Mouse (Mus musculus): ENCODE measurements at regions not wholly inside any gene's neighbourhood (a gene's known extent, or its start where the extent isn't known, plus 50 kb on each side); places are given as distances from the start of the nearest gene placed in this dataset.

GRCm38 (mm10) chr2:137643269-137644055 is 527.0 kb upstream of the Jag1 start:
- no peak for ATAC-seq (ENCODE audit: insufficient read depth)
- 28% methylated on average over 10 of the region's 10 CpGs for WGBS (ENCODE audit: insufficient replicate concordance)
- no peak overlapping the region for H3K9ac ChIP-seq
- no peaks in the 10 kb centered on the region for H3K36me3 ChIP-seq (replicated peaks)
- H3K4me1 ChIP-seq (replicated peaks), result no peaks in the 10 kb centered on the region
- no peak overlapping the region for H3K4me3 ChIP-seq (replicated peaks)
- H3K27me3 ChIP-seq, result no peaks in the 10 kb centered on the region
- no peak overlapping the region for H3K4me2 ChIP-seq
- H3K27ac ChIP-seq (replicated peaks), result no peak overlapping the region
- no peaks in the 10 kb centered on the region for H3K9me3 ChIP-seq (replicated peaks)

- Histone ChIP-seq H3K36me3 (replicated peaks) (no peaks in the 10 kb centered on the region), H3K27me3 (no peaks in the 10 kb centered on the region), H3K9me3 (replicated peaks) (no peaks in the 10 kb centered on the region), H3K9ac (no peak overlapping the region), H3K27ac (replicated peaks) (no peak overlapping the region), H3K4me1 (replicated peaks) (no peaks in the 10 kb centered on the region), H3K4me2 (no peak overlapping the region), H3K4me3 (replicated peaks) (no peak overlapping the region)
- 54% methylated on average over 4 of the region's 4 CpGs for WGBS (ENCODE audit: insufficient replicate concordance)
- no peak for ATAC-seq (ENCODE audit: insufficient read depth)
Measured at GRCm38 (mm10) chr2:137635019-137635621, 518.7 kb upstream of the Jag1 start.

DNA sequence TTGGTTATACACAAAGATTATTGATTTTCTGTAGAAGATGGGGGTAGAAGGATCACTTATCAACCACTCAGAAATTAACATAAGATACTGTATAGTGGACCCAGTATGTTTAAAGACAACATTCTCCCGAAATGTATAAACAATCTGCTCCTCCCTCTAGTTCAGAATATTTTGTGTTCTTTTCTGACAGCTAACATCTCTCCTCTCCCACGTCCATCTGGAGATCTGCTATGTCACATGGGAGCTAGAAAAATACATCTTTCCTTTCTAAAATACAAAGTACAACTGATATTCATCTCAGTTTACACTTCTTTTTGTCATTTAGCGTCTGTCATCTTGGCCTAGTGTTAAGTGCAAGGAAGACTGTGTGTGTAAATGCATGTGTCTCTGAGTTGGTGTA is 500.2 kb upstream of the Jag1 start:
- no peaks in the 10 kb centered on the region for H3K27me3 ChIP-seq
- H3K9ac ChIP-seq, result no peak overlapping the region
- H3K4me1 ChIP-seq (replicated peaks), result no peaks in the 10 kb centered on the region
- no peak overlapping the region for H3K4me2 ChIP-seq
- 51% methylated on average over 3 of the region's 3 CpGs for WGBS (ENCODE audit: insufficient replicate concordance)
- no peak overlapping the region for H3K27ac ChIP-seq (replicated peaks)
- no peak overlapping the region for H3K4me3 ChIP-seq (replicated peaks)
- H3K9me3 ChIP-seq (replicated peaks), result no peaks in the 10 kb centered on the region
- H3K36me3 ChIP-seq (replicated peaks), result no peaks in the 10 kb centered on the region
- no peak for ATAC-seq (ENCODE audit: insufficient read depth)

DNA sequence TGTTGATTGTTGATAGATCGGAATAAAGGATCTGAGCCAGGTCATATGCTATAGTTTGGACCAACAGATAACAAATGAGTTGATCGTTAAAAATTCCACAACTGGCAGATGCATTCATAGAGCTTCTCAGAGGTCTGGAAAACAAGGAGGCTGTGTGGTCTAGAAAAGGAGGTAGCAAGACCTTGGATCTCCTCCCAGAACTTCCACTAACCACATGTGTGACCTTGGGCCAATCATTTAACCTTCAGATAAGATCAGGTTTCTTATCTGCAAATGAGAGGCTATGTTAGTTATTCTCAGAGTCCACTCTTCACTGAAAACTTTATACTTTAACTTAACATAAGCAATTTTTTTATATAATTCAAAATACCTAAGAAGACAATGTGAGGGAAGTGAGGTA is 497.3 kb upstream of the Jag1 start:
- ATAC-seq (ENCODE audit: insufficient read depth), result no peak
- WGBS (ENCODE audit: insufficient replicate concordance), result 59% methylated on average over 2 of the region's 2 CpGs
- H3K36me3 ChIP-seq (replicated peaks), result no peaks in the 10 kb centered on the region

GRCm38 (mm10) chr2:137608506-137608905 is 492.1 kb upstream of the Jag1 start:
- no peaks in the 10 kb centered on the region for H3K27me3 ChIP-seq
- no peak for ATAC-seq (ENCODE audit: insufficient read depth)
- no peaks in the 10 kb centered on the region for H3K4me1 ChIP-seq (replicated peaks)
- H3K9ac ChIP-seq, result no peak overlapping the region
- whole genome bisulfite sequencing (ENCODE audit: insufficient replicate concordance), result 37% methylated on average over 6 of the region's 6 CpGs
- no peak overlapping the region for H3K27ac ChIP-seq (replicated peaks)
- H3K9me3 ChIP-seq (replicated peaks), result no peaks in the 10 kb centered on the region
- no peak overlapping the region for H3K4me3 ChIP-seq (replicated peaks)
- H3K36me3 ChIP-seq (replicated peaks), result no peaks in the 10 kb centered on the region
- no peak overlapping the region for H3K4me2 ChIP-seq

More for the DNA sequence above, 497.3 kb upstream of the Jag1 start:
- Histone ChIP-seq H3K9ac (no peak overlapping the region), H3K9me3 (replicated peaks) (no peaks in the 10 kb centered on the region), H3K4me1 (replicated peaks) (no peaks in the 10 kb centered on the region), H3K4me2 (no peak overlapping the region), H3K27ac (replicated peaks) (no peak overlapping the region), H3K27me3 (no peaks in the 10 kb centered on the region), H3K4me3 (replicated peaks) (no peak overlapping the region)

GRCm38 (mm10) chr2:137598136-137598535 is 481.7 kb upstream of the Jag1 start:
- 59% methylated on average over 7 of the region's 7 CpGs for WGBS (ENCODE audit: insufficient replicate concordance)
- no peak overlapping the region for H3K27ac ChIP-seq (replicated peaks)
- H3K9me3 ChIP-seq (replicated peaks), result no peaks in the 10 kb centered on the region
- no peak overlapping the region for H3K4me3 ChIP-seq (replicated peaks)
- H3K36me3 ChIP-seq (replicated peaks), result no peaks in the 10 kb centered on the region
- H3K27me3 ChIP-seq, result no peaks in the 10 kb centered on the region
- no peak overlapping the region for H3K4me2 ChIP-seq
- no peak for ATAC-seq (ENCODE audit: insufficient read depth)
- H3K4me1 ChIP-seq (replicated peaks), result no peaks in the 10 kb centered on the region
- H3K9ac ChIP-seq, result no peak overlapping the region

DNA sequence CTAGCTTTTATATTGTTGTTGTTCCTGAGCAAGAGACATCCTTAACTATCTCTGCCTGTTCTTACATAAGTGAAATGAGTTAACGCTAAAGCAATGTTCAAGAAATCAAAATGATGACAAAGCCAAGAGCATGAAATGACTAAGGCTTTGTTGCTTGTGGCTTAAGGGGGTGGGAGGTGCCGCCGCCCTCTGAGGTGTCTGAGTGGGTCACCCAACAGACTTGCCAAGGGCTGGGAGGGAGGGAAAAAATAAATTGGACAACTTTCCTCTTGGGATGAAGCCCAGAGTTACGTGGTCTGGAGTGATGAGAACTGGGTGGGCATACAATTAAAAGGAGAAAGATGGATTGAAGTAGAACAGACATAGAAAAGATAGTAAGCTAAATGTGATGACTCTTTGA is 478.1 kb upstream of the Jag1 start:
- Histone ChIP-seq H3K4me2 (no peak overlapping the region), H3K36me3 (replicated peaks) (no peaks in the 10 kb centered on the region), H3K9me3 (replicated peaks) (no peaks in the 10 kb centered on the region), H3K27ac (replicated peaks) (no peak overlapping the region), H3K27me3 (no peaks in the 10 kb centered on the region), H3K9ac (no peak overlapping the region), H3K4me1 (replicated peaks) (no peaks in the 10 kb centered on the region), H3K4me3 (replicated peaks) (no peak overlapping the region)
- ATAC-seq (ENCODE audit: insufficient read depth), result no peak
- 54% methylated on average over 4 of the region's 4 CpGs for WGBS (ENCODE audit: insufficient replicate concordance)

- no peaks in the 10 kb centered on the region for H3K4me1 ChIP-seq (replicated peaks)
- no peak overlapping the region for H3K4me3 ChIP-seq (replicated peaks)
- H3K9me3 ChIP-seq (replicated peaks), result no peaks in the 10 kb centered on the region
- H3K27me3 ChIP-seq, result no peaks in the 10 kb centered on the region
- no peak overlapping the region for H3K4me2 ChIP-seq
- WGBS (ENCODE audit: insufficient replicate concordance), result 62% methylated on average over 1 of the region's 1 CpGs
- ATAC-seq (ENCODE audit: insufficient read depth), result no peak
- no peaks in the 10 kb centered on the region for H3K36me3 ChIP-seq (replicated peaks)
- H3K27ac ChIP-seq (replicated peaks), result no peak overlapping the region
- no peak overlapping the region for H3K9ac ChIP-seq
Measured at GRCm38 (mm10) chr2:137591551-137591950, 475.1 kb upstream of the Jag1 start.

- Histone ChIP-seq H3K9ac (no peak overlapping the region), H3K4me1 (replicated peaks) (no peaks in the 10 kb centered on the region), H3K27ac (replicated peaks) (no peak overlapping the region), H3K27me3 (no peaks in the 10 kb centered on the region), H3K4me3 (replicated peaks) (no peak overlapping the region), H3K4me2 (no peak overlapping the region), H3K36me3 (replicated peaks) (no peaks in the 10 kb centered on the region), H3K9me3 (replicated peaks) (no peaks in the 10 kb centered on the region)
- ATAC-seq (ENCODE audit: insufficient read depth), result no peak
- 36% methylated on average over 2 of the region's 2 CpGs for WGBS (ENCODE audit: insufficient replicate concordance)
Measured at GRCm38 (mm10) chr2:137581491-137581890, 465.0 kb upstream of the Jag1 start.

- 50% methylated on average over 3 of the region's 3 CpGs for WGBS (ENCODE audit: insufficient replicate concordance)
- Histone ChIP-seq H3K4me1 (replicated peaks) (no peaks in the 10 kb centered on the region), H3K4me2 (no peak overlapping the region), H3K27ac (replicated peaks) (no peak overlapping the region), H3K4me3 (replicated peaks) (no peak overlapping the region), H3K9me3 (replicated peaks) (no peaks in the 10 kb centered on the region), H3K36me3 (replicated peaks) (no peaks in the 10 kb centered on the region), H3K9ac (no peak overlapping the region), H3K27me3 (no peaks in the 10 kb centered on the region)
- no peak for ATAC-seq (ENCODE audit: insufficient read depth)
Measured at GRCm38 (mm10) chr2:137575750-137576149, 459.3 kb upstream of the Jag1 start.

- Histone ChIP-seq H3K9me3 (replicated peaks) (no peaks in the 10 kb centered on the region), H3K36me3 (replicated peaks) (no peaks in the 10 kb centered on the region), H3K27ac (replicated peaks) (no peak overlapping the region), H3K4me2 (no peak overlapping the region), H3K9ac (no peak overlapping the region), H3K4me1 (replicated peaks) (no peaks in the 10 kb centered on the region), H3K27me3 (no peaks in the 10 kb centered on the region), H3K4me3 (replicated peaks) (no peak overlapping the region)
- no peak for ATAC-seq (ENCODE audit: insufficient read depth)
- WGBS (ENCODE audit: insufficient replicate concordance), result 51% methylated on average over 4 of the region's 4 CpGs
Measured at GRCm38 (mm10) chr2:137574845-137575449, 458.5 kb upstream of the Jag1 start.
